Mouse (Mus musculus): ENCODE measurements at regions not wholly inside any gene's neighbourhood (a gene's known extent, or its start where the extent isn't known, plus 50 kb on each side); places are given as distances from the start of the nearest gene placed in this dataset.
A peak's percentile ranks its signal among the peaks of the same experiment; 100 is the strongest.

GRCm38 (mm10) chr15:56979353-56979752 is 498.1 kb downstream of the Slc22a22 start:
- DNase-seq = no peak

- DNase-seq = no peak
Observed at GRCm38 (mm10) chr15:56975446-56976433, 501.7 kb downstream of the Slc22a22 start.

- DNase-seq = no peak
Observed at GRCm38 (mm10) chr15:56970140-56970539, 507.3 kb downstream of the Slc22a22 start.

GRCm38 (mm10) chr15:56956356-56956755 is 521.1 kb downstream of the Slc22a22 start:
- DNase-seq = no peak

GRCm38 (mm10) chr15:56952176-56952575 is 525.2 kb downstream of the Slc22a22 start:
- DNase-seq = no peak

GRCm38 (mm10) chr15:56950824-56951223 is 526.6 kb downstream of the Slc22a22 start:
- no peak for DNase-seq

- no peak for DNase-seq
Observed at GRCm38 (mm10) chr15:56940891-56941290, 536.5 kb downstream of the Slc22a22 start.

- no peak for DNase-seq
Observed at GRCm38 (mm10) chr15:56896553-56896952, 580.9 kb downstream of the Slc22a22 start.

- peak in 1 of 2 experiments; percentile 16 for DNase-seq
Observed at GRCm38 (mm10) chr15:56881501-56881900, 595.9 kb downstream of the Slc22a22 start.

- no peak for DNase-seq
Observed at GRCm38 (mm10) chr15:56865879-56866278, 611.5 kb downstream of the Slc22a22 start.

- no peak for DNase-seq
Observed at GRCm38 (mm10) chr15:56865035-56865804, 612.2 kb downstream of the Slc22a22 start.

GRCm38 (mm10) chr15:56858627-56859334 is 618.6 kb downstream of the Slc22a22 start:
- no peak for DNase-seq

- DNase-seq = no peak
Observed at GRCm38 (mm10) chr15:56858134-56858533, 619.3 kb downstream of the Slc22a22 start.

GRCm38 (mm10) chr15:56856057-56856456 is 621.4 kb downstream of the Slc22a22 start:
- peak; percentile 52 to 83 for DNase-seq

GRCm38 (mm10) chr15:56853106-56853505 is 624.3 kb downstream of the Slc22a22 start:
- DNase-seq = no peak

- no peak for DNase-seq
Observed at GRCm38 (mm10) chr15:56847469-56848128, 629.8 kb downstream of the Slc22a22 start.

- no peak for DNase-seq
Observed at GRCm38 (mm10) chr15:56844574-56844973, 632.9 kb downstream of the Slc22a22 start.

GRCm38 (mm10) chr15:56841516-56841915 is 635.9 kb downstream of the Slc22a22 start:
- DNase-seq = no peak

- no peak for DNase-seq
Observed at GRCm38 (mm10) chr15:56837292-56837691, 640.1 kb downstream of the Slc22a22 start.

- no peak for DNase-seq
Observed at GRCm38 (mm10) chr15:56834621-56835020, 642.8 kb downstream of the Slc22a22 start.

GRCm38 (mm10) chr15:56832666-56833065 is 644.8 kb downstream of the Slc22a22 start:
- no peak for DNase-seq

- DNase-seq = no peak
Observed at GRCm38 (mm10) chr15:56820977-56821579, 656.3 kb downstream of the Slc22a22 start.
